Mouse (Mus musculus): ENCODE data around the gene Rnase4.

The Rnase4 gene

GRCm38 (mm10) chr14:51128775-51129623, 38.1 kb downstream of the Rnase4 start:
- DNase-seq (ENCODE audit: low spot score) = no peak

- DNase-seq (ENCODE audit: low spot score) = no peak
These were observed 38.7 kb downstream of the Rnase4 start for GRCm38 (mm10) chr14:51129624-51129975.

GRCm38 (mm10) chr14:51130315-51130940, 39.6 kb downstream of the Rnase4 start:
- no peak for DNase-seq (ENCODE audit: low spot score)

GRCm38 (mm10) chr14:51131086-51131815, 40.4 kb downstream of the Rnase4 start:
- DNase-seq (ENCODE audit: low spot score) = no peak

- DNase-seq (ENCODE audit: low spot score) = no peak
These were observed 41.5 kb downstream of the Rnase4 start for GRCm38 (mm10) chr14:51132372-51132771.

- DNase-seq (ENCODE audit: low spot score) = no peak
These were observed 49.5 kb downstream of the Rnase4 start for GRCm38 (mm10) chr14:51140342-51140741.

GRCm38 (mm10) chr14:51142119-51142518, 51.2 kb downstream of the Rnase4 start:
- no peak for DNase-seq (ENCODE audit: low spot score)

GRCm38 (mm10) chr14:51142568-51142967, 51.7 kb downstream of the Rnase4 start:
- no peak for DNase-seq (ENCODE audit: low spot score)

- DNase-seq (ENCODE audit: low spot score) = peak; percentile 17
These were observed 52.4 kb downstream of the Rnase4 start for GRCm38 (mm10) chr14:51143287-51143686.

GRCm38 (mm10) chr14:51143937-51144336, 53.1 kb downstream of the Rnase4 start:
- DNase-seq (ENCODE audit: low spot score) = no peak

- DNase-seq (ENCODE audit: low spot score) = no peak
These were observed 53.6 kb downstream of the Rnase4 start for GRCm38 (mm10) chr14:51144451-51144850.

- DNase-seq (ENCODE audit: low spot score) = no peak
These were observed 54.6 kb downstream of the Rnase4 start for GRCm38 (mm10) chr14:51145521-51145920.

- DNase-seq (ENCODE audit: low spot score) = no peak
These were observed 55.8 kb downstream of the Rnase4 start, which contains the start of gene Rnase1 for GRCm38 (mm10) chr14:51146685-51147084. Gene Rnase1, minus strand, starts transcription at chr14:51146785.

- DNase-seq (ENCODE audit: low spot score) = no peak
These were observed 57.1 kb downstream of the Rnase4 start for GRCm38 (mm10) chr14:51148006-51148405.

GRCm38 (mm10) chr14:51149164-51149563, 58.3 kb downstream of the Rnase4 start:
- DNase-seq (ENCODE audit: low spot score) = no peak

GRCm38 (mm10) chr14:51150206-51150831, 59.4 kb downstream of the Rnase4 start:
- DNase-seq (ENCODE audit: low spot score) = no peak

- no peak for DNase-seq (ENCODE audit: low spot score)
These were observed 61.5 kb downstream of the Rnase4 start for GRCm38 (mm10) chr14:51152249-51152870.
